Mouse (Mus musculus): ENCODE results near the gene Hsfy2.

GRCm38 (mm10) chr1:56664606-56665005 lies 27.4 kb upstream of the Hsfy2 start:
- TF ChIP-seq POLR2A (IDR thresholded peaks at IDR 0.05; ENCODE audit: borderline replicate concordance, extremely low read depth, low read depth, low read length), result no peak
- no peak for TF ChIP-seq CTCF (IDR thresholded peaks at IDR 0.05; ENCODE audit: insufficient read depth, low read length)

Data from lung, adult 2 months (tissue).